Mouse (Mus musculus) frontal cortex, postnatal 36 days (tissue): ENCODE data around the gene Gtf2a2.
"Not testable (repeated sequence)": the region's sequence is repeated elsewhere in the genome, so short reads cannot be mapped to it uniquely, and the experiment has no call there.

Source experiments
- DNase-seq, 2 experiments: peaks; one replicate each; pipeline ENCODE4 v3.0.0; 2022; ENCODE audit warnings: low spot score in 2 of 2

Gene Gtf2a2

DNA sequence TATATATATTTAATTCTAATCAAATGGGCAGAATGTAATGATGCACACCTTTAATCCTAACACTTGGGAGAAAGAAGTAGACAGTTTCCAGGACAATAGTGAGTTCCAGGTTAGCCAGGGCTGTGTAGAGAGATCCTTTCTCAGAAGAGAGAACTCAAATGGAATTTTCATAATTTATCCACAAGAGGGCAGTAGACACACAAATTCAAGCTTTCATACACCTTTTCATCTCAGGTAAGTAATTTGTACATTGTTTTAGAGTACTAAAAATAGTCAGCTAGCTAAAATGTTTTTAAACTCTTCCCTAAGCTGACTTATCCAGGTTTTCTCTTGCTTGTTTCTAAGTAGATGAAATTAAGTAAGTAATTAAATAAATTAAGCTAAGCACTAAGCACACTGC lies 6.5 kb downstream of the Gtf2a2 start:
- no peak for DNase-seq

DNA sequence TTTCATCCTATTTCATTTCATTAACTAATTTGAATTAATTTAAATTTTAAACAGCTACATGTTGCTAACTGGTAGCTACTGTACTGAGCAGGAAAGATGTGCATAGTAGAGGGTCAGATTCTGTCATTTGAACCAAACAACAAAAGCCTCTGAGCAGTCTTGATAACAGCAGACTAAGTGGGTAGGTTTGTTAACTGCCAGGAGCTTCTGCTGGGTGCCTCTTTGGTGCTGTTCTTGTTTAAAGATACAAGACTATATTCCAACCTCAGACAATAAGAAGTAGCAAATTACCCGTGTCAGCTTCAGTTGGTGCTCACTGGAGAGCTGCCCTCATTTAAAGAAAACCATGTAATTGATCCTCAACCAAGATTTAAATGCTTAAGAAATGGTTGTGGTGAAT lies 9.3 kb downstream of the Gtf2a2 start:
- DNase-seq, result no peak

DNA sequence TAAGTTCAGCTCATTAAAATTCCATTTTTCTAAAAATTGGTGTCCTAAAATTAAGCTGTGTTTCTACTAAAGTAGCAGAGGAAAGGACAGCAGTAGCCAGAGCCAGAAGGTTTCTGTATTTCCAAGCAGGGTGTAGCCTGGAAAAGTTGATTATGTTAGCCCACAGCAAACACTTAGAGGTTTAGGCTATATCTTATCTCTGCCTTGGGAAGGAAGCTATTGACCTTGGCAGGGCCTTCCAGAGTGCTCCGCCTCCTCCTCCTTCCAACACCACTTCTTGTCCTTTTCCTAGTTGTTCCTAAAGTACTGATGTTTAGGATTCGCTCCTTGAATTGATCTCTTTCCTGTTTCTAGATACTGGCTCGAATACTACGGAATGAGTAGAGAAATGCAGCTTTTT lies 9.7 kb downstream of the Gtf2a2 start:
- no peak for DNase-seq

DNA sequence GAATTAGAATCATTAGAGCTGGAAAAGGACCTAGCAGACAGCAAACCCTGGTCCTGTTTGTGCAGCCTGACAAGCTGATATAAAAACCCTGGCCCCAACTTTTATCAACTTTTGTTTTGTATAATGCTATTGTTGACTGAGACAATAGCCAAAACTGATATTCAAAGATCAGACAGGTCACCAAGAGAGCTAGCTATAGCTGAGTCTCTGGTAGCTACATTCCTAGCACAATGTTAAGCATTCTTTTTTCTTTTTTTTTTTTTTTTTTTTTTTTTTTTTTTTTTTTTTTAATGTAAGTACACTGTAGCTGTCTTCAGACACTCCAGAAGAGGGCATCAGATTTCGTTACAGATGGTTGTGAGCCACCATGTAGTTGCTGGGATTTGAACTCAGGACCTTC lies 11.3 kb downstream of the Gtf2a2 start:
- DNase-seq, result not testable (repeated sequence)

DNA sequence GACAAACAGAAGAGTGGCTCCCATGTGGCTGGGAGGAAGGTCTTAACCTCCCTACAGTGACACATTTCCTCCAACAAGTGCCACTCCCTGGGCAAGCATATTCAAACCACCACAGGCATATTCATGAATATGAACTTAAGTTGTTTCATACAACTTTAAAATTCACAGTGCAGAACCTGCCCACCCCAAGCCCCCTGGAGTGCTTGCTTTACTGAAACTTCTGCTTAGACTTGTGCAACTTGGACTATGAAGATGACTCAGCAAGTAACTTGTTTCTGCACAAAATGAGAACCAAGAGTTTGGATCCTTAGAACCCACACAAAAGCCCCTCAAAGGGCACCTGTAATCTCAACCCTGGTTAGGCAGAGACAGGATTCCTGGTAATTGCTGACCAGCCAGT lies 12.3 kb downstream of the Gtf2a2 start:
- DNase-seq, result no peak

DNA sequence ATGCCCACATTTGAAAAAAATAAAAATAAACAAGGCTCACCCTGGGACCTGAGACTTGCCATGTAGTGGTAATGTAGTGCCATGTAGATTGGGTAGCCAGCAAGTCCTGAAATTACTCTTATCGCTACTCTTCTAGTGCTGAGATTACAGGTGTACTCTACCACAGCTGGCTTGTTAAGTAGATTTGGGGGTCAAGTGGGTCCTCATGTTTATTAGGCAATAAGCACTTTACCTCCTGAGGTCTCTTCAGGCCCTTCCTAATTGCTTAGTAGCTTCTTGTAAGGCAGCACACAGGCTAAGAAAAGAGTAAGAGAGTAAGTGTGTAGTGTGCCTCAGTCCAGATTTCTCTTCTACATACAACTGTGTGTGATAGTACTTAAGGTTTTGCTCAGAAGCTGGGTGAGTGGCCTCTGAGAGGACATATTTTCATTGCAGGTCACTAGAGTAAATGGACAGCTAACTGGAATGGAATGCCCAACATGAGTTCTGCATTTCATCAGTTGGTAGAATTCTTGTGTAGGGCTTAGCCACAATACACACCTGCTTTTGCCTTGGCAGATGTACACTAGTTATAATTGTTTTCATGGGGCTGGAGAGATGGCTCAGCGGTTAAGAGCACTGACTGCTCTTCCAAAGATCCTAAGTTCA lies 13.1 kb downstream of the Gtf2a2 start:
- DNase-seq, result no peak

DNA sequence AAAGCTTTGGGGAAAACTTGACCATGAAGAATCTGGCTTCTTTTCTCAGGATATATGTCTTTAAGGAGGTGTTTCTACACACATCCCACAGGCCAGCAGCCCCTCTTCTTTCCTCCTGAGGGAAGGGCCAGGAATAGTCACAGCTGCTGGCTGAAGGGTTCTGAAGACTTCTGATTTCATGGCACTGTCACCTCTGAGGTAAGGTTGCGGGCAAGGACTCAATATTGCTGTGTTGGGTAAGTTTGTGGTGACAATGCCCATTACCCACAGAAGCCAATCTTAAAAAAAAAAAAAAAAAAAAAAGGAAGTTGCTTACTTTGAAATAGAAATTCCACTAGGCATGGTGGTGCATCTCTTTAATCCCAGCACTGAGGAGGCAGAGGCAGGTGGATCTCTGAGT lies 19.8 kb downstream of the Gtf2a2 start:
- no peak for DNase-seq

DNA sequence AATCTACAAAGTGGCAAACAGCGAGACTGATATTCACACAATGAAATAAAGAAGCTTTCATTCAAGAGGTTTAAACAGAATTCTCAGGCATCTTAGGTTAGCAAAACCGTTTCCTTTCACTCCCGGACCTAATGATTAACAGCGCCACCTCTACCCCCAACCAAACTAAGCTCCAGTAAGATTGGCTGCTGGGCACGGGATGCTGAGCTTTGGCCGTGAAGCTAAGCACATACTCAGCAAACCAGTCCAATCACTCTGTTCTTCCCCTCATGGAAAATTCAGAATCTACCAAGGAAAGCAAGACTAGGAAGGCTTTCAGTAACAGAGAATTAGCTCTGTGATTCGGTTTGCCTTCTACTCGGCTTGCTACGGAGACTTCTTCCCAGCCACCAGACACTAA lies 20.7 kb downstream of the Gtf2a2 start:
- no peak for DNase-seq

DNA sequence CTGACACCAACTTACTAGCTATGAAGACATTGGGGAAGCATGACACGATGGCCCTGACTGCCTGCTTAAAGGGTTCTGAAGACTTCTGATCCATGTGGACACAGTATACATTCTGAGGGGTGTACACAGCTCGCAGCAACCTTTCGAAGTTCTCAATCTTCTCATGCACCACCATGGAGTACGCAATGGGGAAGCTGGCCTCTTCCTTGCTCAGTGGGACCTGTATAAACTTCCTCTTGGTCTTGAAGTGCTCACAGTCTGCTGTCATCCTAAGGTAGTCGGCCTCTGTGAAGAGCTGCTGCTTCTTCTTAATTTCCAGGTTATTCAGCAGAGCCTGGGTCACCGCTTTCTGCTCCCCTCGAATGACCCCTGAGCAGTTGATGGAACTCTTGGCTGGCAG lies 22.4 kb downstream of the Gtf2a2 start:
- DNase-seq, result no peak

DNA sequence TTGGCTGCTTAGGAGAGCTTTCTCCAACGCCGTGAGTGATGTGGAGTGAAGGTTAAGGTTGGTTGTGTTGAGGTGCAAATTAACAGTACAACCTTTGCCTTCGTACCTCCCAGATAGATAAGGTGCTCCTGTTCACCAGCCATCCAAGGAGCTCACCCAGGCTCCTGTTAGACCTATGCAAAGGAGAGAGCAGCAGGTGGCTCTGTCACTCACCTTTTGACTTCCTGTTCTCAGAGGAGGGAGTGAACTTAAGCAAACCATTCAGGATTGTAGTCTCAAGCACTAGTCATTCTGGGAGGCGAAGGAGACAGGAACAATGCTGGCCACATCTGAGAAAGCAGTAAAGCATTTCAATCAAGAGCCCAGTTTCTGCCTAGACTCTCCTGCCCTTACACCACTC lies 24.3 kb downstream of the Gtf2a2 start:
- DNase-seq, result no peak

DNA sequence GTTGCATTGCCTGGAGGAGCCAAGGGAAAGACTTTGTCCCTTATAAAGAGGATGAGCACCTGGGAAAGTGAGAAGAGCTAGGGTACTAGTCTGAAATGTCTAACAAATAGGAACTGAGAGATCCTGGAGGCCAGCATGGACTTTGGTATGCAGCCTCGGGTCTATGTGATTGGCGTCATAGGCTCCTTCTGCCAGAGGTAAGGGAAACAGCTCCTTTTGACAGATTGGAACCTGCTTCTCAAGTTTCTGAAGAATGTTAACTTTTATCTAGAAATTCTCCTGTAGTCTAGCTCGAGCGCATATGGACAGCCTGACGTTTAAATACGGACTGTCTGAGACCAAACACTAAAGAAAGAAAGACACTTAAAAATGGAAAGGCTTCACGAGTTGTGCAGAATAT lies 25.6 kb downstream of the Gtf2a2 start, which contains the start of gene Gcnt3:
TSS of gene Gcnt3 (minus strand) at position 101 of the 400 bp plus-strand sequence.
- DNase-seq, result no peak

DNA sequence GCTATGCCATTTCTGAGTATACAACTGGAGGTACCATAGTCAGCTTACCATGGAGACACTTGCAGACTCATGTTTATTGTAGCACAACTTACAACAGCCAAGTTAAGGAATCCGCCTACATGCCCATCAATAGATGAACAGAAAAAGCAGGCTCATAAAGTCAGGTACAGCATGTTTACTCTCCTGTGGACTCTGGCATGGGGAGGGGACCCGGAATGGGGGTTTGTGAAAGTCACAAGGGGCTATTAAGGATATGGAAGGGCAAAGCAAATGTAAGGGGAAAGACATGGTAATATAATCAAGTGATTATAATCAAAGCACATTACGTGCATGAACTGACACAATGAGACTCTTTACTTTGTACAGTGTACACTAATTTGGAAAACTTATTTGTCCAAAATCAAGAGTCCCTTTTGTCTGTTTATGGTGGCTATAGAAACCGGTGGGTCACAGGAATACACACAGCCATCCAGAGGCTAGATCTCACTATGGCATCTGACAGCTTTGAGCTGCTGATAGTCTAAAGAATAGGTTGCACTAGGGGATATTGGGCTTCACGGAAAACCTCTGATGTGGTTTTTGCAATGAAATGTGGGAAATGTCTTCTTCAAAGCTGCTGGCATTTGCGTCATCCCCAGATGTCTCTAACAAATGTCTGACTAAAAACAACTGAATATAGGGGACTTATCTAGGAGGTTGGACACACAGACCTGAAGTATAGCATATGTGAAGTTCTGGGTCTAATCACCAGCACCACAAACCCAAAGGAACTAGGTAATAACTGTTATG lies 27.4 kb downstream of the Gtf2a2 start:
- DNase-seq, result no peak

DNA sequence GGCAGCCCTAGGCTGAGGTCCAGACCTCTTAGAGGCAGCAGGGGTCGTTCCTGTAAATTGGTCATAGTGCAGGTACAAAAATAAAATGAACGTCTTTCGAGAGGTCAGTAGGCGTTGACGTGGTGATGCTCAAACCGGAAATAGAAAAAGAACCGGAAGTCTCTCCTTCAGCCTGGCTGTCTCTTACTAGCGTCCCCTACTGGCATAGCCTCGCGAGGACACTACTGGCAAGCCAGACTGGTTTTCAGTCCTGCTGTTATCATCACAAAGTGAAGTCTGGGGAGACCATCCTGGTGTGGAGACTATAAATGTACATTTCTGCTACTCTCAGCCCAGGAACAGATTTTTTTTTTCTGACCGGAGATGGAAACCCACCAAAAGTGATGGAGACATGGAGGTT lies 28.2 kb downstream of the Gtf2a2 start:
- no peak for DNase-seq

DNA sequence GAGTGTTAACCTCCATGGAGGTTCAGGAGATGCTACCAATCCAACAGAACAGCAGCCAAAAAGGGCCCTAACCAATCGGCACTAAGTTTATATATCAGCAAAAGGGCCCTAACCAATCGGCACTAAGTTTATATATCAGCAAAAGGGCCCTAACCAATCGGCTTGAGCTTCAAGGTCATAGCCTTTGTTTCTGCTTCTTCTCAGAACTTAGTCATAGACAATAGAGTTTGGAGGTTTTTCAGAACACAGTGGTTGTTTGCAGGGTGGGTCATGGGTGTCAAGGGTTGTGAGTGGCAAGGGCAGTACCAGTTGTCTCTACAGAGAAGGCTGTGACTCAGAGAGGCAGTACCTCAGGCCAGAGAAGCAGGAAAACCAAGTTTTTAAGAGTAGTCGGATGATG lies 29.8 kb downstream of the Gtf2a2 start:
- no peak for DNase-seq

DNA sequence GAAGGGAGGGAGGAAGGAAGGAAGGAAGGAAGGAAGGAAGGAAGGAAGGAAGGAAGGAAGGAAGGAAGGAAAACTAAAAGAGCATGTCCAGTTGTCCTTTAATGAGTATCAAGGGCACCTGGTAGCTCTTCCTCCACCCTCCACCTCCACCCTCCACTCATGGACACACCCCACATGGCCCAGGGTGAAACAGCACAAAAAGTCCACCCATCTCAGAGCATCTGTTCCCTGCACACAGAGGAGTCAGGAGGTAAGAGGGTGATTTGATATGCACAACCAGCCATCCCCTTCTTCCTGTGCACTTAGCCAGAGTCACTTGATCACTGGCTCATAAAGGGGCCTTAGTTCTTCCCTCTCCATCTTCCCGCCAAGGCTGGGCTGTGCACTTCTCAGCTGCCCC lies 30.6 kb downstream of the Gtf2a2 start:
- no peak for DNase-seq

DNA sequence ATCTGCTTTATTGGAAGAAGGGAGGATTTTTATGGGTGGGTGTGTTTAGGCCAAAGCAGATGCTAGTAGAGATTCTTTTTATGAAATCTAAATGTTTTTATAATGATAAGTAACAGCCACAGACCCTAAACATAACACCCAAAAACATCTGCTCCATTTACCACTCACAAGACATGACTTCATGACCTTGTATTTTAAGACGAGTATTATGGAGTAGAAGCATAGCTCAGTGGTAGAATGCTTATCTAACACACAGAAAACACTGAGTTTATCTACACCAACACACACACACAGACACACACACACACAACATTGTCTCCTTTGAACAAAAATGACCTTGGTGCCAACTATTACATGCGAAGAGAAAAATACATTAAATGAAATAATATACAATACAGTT lies 32.5 kb downstream of the Gtf2a2 start:
- DNase-seq, result no peak

DNA sequence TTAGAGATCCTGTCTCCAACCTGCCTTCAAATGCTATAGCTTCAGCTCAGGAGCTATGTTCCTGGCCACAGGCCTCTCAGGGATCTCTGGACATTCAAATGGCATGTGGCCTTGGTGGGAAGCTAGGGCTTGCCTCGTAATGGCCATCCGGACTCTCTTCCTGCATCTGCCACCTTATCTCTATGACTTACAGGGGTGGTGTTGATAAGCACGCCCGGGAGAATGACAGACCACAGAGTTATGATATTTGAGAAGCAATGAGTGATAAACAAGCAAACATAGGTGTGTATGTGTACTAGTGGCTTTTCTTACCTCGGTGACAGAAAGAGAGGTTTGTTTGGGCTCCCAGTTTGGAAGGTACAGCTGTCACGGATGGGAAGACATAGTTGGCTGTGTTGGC lies 33.9 kb downstream of the Gtf2a2 start:
- DNase-seq, result no peak

DNA sequence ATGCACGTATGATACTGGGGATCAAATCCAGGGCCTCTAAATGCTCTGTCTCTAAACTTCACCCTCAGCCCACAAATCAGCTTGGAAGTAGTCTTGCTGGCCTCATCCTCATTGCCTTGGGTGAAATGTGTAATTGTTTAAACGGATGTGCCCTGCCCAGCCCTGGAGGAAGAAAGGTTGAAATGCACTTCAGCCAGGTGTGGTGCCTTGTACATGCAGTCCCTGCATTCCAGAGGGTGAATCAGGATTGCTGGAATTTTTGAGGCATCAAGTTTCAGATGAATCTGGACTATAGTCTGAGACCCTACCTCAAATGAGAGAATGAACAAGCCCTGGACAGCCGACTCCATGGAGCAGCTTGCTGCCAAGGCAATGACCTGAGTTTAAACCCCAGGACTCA lies 35.5 kb downstream of the Gtf2a2 start:
- no peak for DNase-seq

DNA sequence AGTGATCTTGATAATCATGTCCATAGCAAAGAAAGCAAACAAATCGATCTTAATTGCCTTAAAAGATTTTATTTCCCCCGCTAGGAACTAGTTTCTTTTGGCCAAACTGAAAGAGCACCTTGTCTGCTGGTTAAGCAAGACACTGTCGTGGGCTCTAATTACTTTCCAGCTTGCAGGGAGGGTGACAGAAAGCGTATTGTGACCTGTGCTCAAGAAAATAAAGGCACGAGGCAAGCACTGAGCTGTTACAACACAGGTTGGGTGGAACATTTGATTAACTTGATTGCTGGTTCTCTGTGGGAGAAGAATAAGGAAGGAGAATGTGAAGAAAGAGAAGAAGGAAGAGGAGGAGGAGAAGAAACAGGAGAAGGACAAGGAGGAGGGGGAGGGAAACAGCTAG lies 35.9 kb downstream of the Gtf2a2 start:
- DNase-seq, result no peak

DNA sequence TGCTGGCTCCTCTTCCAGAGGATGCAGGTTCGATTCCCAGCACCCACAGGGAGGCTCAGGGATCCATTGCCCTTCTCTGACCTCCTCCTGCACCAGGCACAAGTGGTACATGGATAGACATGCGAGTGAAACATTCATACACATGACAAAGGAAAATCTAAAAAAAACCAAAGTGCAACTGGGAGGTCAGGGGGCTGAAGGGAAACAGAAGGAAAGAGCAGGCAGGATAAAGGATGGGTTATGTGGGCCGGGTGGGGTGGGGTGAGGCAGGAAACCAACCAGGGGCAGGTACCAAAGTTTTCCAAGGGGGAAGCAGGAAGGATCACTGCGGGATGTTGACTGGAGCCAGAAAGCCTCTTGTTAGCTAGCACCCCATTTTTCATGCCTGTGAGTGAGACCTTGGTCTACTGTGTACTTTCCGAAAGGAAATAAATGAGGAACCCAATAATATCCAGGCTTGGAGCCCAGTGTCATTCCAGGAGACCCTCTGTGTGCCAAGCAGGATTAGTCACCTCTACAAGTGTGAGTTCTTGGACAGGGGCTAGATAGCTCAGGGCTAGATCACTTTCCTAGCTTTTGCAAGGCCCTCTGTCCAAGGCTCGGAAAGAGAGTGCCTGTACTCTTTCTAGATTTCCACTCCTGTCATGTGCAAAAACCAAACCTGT lies 36.5 kb downstream of the Gtf2a2 start:
- no peak for DNase-seq

DNA sequence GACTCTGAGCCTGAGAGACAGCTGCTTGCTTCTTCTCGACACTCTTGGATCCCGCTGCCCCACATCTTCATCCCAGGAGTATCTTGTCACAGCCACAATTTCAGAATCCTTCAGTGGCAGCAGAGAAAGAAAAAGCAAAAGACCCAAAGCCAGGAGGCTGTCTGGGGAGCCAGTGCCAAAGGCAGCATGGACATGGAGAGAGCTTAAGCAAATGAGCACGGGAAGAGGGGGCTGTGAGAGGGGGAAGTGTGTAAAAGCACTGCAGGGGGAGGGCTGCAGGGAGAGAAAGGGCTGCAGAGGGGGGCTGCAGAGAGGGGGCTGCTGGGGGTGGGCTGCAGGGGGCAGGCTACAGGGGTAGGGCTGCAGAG lies 37.0 kb downstream of the Gtf2a2 start:
- no peak for DNase-seq

DNA sequence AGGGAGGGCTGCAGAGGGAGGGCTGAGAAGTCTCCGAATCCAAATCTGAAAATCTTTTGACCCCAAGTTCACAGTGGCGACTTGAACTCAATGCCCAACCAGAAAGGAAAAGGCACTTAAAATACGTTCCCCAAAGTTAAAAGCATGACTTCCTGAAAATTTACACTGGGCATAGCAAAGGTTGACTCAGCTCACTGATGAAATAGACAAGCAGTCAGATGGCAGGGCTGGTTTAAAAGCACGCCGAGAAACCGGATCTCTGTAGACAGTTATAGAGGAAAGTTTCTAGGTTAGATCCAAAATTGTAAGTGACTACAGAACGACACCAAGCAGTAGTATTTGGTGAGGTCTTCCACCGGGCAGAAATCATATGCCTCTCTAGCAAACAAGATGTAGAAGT lies 37.5 kb downstream of the Gtf2a2 start:
- DNase-seq, result no peak

DNA sequence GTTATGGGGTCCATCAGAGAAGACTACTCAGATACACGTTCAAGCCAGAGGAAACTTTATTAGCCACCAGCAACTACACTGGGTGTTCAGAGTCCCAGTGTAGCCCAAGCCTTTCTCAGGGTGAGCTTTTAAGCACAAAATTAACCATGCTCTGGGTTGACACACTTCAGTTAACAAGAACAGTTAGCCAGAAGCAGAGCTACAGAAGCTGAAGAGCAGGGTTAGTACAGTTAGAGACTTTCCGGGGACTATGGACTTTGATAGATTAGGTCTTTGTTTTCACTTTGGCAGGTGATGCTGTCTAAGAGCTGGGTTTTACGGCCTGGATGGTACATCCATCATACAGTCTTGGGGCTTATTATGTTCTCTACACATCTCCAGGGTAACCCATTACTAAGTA lies 40.4 kb downstream of the Gtf2a2 start:
- DNase-seq, result no peak
